Mouse (Mus musculus) heart, postnatal 10 days (tissue): ENCODE results near the gene Mrpl1. TPM values are rescaled to one million over a fixed set of nuclear protein-coding genes. Genes with fewer than 3 reads are reported as not detected.

Source experiments
- DNase-seq, 2 experiments: peaks; one replicate each; pipeline ENCODE4 v3.0.0; 2021
- intact Hi-C: fragments of 180-260 bp; cut with DNase I; formaldehyde crosslinking; loops from one replicate; pipeline ENCODE4 v1.15.1; 2025
- total RNA-seq, 2 experiments: library from RNA; stranded (reverse); gene quantifications; 2 replicates each; pipeline ENCODE4 v1.2.3; 2021

Mrpl1 gene
- total RNA-seq, 2 experiments from 2014 or later = 25.1 to 27.0 TPM

DNA sequence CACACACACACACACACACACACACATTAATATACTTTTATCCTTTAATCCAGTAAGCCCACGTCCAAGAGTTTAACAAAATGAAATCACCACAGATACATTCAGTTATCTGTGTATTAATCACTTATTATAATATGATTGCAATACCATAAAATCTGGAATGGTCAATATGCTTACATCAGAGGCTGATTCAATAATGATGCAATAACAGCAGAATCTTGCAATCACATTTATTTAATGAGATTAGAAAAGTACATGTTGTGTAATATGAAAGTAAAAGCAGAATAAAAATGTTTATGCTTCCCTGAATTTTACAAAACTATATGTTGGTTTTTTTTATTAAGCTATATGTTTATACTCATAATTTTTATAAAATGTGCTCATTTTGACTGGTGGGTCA is 97.0 kb downstream of the Mrpl1 start:
- DNase-seq = no peak
- intact Hi-C loops = no loop called here

DNA sequence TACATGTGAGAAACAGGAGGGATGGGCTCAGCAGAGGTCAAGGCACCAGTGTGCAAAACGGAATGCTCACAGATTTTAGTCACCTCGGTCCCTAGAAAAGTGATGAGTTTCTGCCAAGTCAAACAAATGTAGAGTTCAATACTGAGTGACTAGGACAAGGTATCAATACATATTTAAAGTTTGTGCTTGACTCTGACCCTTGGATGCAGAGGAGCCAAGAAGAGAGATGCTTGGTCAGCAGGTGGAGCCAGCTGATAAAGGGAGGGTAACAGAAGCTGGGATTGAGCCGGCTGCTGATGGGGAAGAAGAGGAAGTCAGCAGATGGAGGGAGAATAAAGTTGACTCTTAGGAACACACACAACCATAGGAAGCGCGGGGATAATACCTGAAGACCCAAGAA is 97.5 kb downstream of the Mrpl1 start:
- intact Hi-C loops = no loop called here
- DNase-seq = no peak

DNA sequence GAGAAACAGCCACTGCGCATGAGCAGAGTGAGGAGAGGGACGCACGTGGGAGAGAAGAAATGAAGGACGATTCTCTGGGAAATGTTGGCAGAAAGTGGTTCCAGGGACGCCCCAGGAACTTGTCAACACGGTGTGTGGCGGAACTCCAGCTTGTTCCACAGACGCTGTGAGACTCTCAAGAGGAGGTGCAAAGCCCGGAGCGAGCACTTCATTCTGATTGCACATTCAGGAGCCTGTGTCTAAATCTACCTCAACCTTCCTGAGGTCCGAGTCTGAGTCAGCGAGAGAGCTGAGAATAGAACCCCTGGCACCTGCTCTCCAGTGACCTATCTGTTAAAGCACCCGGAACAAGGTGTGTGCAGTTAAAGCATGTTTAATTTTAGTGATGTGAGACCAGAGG is 98.8 kb downstream of the Mrpl1 start:
- intact Hi-C loops = no loop called here
- no peak for DNase-seq

DNA sequence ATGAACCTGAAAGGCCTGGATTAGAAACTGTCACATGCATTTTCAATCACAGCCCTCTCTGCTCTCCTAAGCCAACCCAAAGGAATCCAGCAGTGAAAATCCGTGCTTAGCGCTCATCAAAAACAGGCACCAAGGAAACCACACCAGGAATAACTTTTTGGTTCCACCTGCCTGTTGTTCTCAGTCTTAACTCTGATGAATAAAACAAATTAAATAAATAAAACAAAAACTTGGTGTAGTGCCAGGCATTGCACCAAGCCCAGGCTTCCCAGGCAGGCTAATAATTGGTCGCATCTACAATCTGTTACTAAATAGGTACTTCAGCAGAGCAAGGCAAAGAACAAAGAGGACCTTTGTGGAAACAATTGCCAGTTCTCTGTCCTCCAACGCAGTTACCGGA is 99.4 kb downstream of the Mrpl1 start:
- intact Hi-C loops = no loop called here

DNA sequence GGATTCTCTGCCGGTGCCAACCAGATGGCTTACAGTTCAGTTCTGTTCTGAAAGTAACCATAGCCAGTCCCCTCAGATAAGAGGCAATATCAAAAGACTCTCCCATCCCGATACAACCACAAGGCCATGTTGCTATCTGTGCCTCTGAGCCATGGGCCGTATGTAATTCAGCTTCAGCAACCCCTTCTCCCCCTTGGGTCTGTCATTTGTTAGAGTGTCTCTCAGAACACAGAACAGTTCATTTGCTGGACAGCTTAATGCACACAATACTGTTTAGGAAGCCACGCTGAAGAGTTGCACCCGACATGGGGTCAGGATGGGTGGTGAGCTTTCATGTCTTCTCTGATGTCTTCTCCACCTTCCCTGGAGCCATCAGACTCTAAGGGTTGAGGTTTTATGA is 100.3 kb downstream of the Mrpl1 start:
- intact Hi-C loops = no loop called here
- DNase-seq = no peak

More for the DNA sequence above, 99.4 kb downstream of the Mrpl1 start:
- no peak for DNase-seq

DNA sequence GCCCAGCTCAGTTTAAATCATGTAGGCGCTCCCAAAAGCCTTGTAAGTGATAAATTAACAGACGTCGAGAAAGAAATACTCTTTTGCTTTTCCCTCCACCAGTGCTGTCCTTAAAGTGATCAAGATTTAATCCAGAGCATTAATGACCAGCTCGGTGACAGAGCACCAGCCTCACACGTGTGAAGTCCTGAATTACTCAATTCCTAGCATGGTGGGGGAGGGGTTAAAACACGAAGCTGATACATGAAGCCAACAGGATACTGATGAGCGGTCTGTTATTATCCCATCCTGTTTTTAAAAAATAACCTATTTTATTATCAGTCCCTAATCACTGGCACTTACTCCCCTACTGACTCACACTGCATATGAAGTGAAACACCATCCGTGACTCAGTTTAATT is 102.4 kb downstream of the Mrpl1 start:
- no peak for DNase-seq
- intact Hi-C loops = no loop called here

Other genes with a start within 250 kb of the Mrpl1 start
- 100 to 1,000 TPM in 1 of 2 experiments, 10 to 100 TPM in 1; 74.8 to 102 TPM for gene Cnot6l, start 45.3 kb upstream of the Mrpl1 start, total RNA-seq
- 1 to 10 TPM; 6.5 to 6.8 TPM for gene Fras1, start 164.5 kb downstream of the Mrpl1 start, total RNA-seq